Mouse (Mus musculus) CH12.LX (cell line): Measurements from ENCODE around the gene Ccdc62.

Experiments
- CTCF ChIP-seq, 2 experiments: IDR thresholded peaks in 1 of 2; conservative IDR thresholded peaks in 1 of 2; 2 replicates each; pipeline ENCODE4 v1.5.1; 2011 to 2012; ENCODE audit warnings: low read depth in 2 of 2, low read length in 2 of 2, improper control_type of control experiment in 1 of 2, inconsistent platforms in 1 of 2, mild to moderate bottlenecking in 1 of 2, moderate library complexity in 1 of 2
- E2F4 ChIP-seq: IDR thresholded peaks from 2 replicates; pipeline ENCODE4 v1.6.1; 2011; ENCODE audit warnings: low read depth, low read length, improper control_type of control experiment; ENCODE audit not compliant: insufficient replicate concordance
- ETS1 ChIP-seq: conservative IDR thresholded peaks from 2 replicates; pipeline ENCODE4 v1.6.1; 2012; ENCODE audit warnings: low read depth, mild to moderate bottlenecking, inconsistent platforms, low read length, improper control_type of control experiment, moderate library complexity
- GABPA ChIP-seq: IDR thresholded peaks from 2 replicates; pipeline ENCODE4 v1.6.1; 2012; ENCODE audit warnings: low read depth, low read length, improper control_type of control experiment, inconsistent platforms; ENCODE audit not compliant: insufficient replicate concordance
- HCFC1 ChIP-seq: IDR thresholded peaks from 2 replicates; pipeline ENCODE4 v1.6.1; 2012; ENCODE audit warnings: low read depth, mild to moderate bottlenecking, inconsistent platforms, low read length, improper control_type of control experiment
- MAX ChIP-seq: IDR thresholded peaks from 2 replicates; pipeline ENCODE4 v1.6.1; 2011; ENCODE audit warnings: low read length, improper control_type of control experiment
- MYC ChIP-seq: IDR thresholded peaks from 2 replicates; pipeline ENCODE4 v1.6.1; 2011; ENCODE audit warnings: low read depth, mild to moderate bottlenecking, improper control_type of control experiment, low read length
- NELFE ChIP-seq: IDR thresholded peaks from 2 replicates; pipeline ENCODE4 v1.6.1; 2011; ENCODE audit warnings: low read depth, low read length, improper control_type of control experiment
- POLR2A ChIP-seq: IDR thresholded peaks from 2 replicates; pipeline ENCODE4 v1.6.1; 2011; ENCODE audit warnings: low read depth, mild to moderate bottlenecking, improper control_type of control experiment, low read length
- RAD21 ChIP-seq: IDR thresholded peaks from 2 replicates; pipeline ENCODE4 v1.6.1; 2011; ENCODE audit warnings: low read depth, mild to moderate bottlenecking, low read length, improper control_type of control experiment, moderate library complexity
- USF1 ChIP-seq: IDR thresholded peaks from 2 replicates; pipeline ENCODE4 v1.6.1; 2014; ENCODE audit warnings: low read depth, mild to moderate bottlenecking, inconsistent platforms, low read length, improper control_type of control experiment
- ZC3H11A ChIP-seq: IDR thresholded peaks from 2 replicates; pipeline ENCODE4 v1.6.1; 2012; ENCODE audit warnings: low read depth, mild to moderate bottlenecking, inconsistent platforms, low read length, improper control_type of control experiment
- ZKSCAN1 ChIP-seq: IDR thresholded peaks from 2 replicates; pipeline ENCODE4 v1.6.1; 2012; ENCODE audit warnings: low read depth, inconsistent platforms, low read length, improper control_type of control experiment, borderline replicate concordance

DNA sequence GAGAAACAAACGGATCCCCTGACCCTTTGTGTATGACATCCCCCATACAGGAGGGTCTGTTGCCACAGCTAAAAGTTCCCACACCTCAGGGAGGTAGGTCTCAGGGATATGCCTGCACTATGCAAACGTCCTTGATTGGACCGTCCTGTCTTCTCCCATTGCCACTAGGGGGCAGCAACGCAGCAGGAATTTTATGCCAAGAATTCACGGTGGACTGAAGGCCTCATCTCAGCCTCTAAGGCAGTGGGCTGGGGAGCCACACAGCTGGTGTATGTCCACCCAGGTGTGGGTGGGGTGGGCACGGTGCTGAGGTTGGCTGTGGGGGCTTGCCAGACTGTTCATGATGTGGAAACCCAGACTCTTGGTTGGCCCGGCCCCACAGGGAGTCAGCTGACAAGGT, 70.3 kb downstream of the Ccdc62 start:
- TF ChIP-seq ZKSCAN1 (no peak), CTCF (conservative IDR thresholded peaks at IDR 0.05 in 1 of 2, IDR thresholded peaks at IDR 0.05 in 1 of 2; ENCODE audit: low read depth in 2 of 2, low read length in 2 of 2) (peak; percentile 79 to 98), RAD21 (peak; percentile 94), NELFE (no peak), USF1 (no peak), POLR2A (no peak), E2F4 (no peak), ETS1 (no peak), GABPA (no peak), MYC (no peak), ZC3H11A (peak; percentile 96), HCFC1 (no peak), MAX (no peak)
